Mouse (Mus musculus) G1E (cell line): ENCODE results near the gene Plcg1.

Experiments
- CTCF ChIP-seq: IDR thresholded peaks from 2 replicates; pipeline ENCODE4 v1.5.1; 2012; ENCODE audit warnings: low read depth, low read length, inconsistent platforms, mixed read lengths
- GATA1 ChIP-seq: IDR thresholded peaks from 2 replicates; pipeline ENCODE4 v1.6.1; 2012; ENCODE audit warnings: borderline replicate concordance, low read length, inconsistent platforms, mixed read lengths
- POLR2AphosphoS5 ChIP-seq: IDR thresholded peaks from 2 replicates; pipeline ENCODE4 v1.6.1; 2012; ENCODE audit warnings: low read depth, low read length, inconsistent platforms; ENCODE audit not compliant: insufficient replicate concordance

GRCm38 (mm10) chr2:160770409-160770808, 39.3 kb downstream of the Plcg1 start:
- TF ChIP-seq GATA1 (no peak), CTCF (no peak), POLR2AphosphoS5 (no peak)
